Mouse (Mus musculus): ENCODE measurements around the gene Erp44. TPM values are rescaled to one million over a fixed set of nuclear protein-coding genes. Genes with fewer than 3 reads are reported as not detected.

Erp44 gene
- total RNA-seq, 2 experiments from 2014 or later: 28.8 to 30.7 TPM

- DNase-seq: no peak
Measured at GRCm38 (mm10) chr4:48239046-48239445, 40.3 kb downstream of the Erp44 start.

- no peak for DNase-seq
Measured at GRCm38 (mm10) chr4:48236721-48237120, 42.6 kb downstream of the Erp44 start.

GRCm38 (mm10) chr4:48226800-48227199 lies 52.6 kb downstream of the Erp44 start:
- DNase-seq: no peak

GRCm38 (mm10) chr4:48225604-48226003 lies 53.8 kb downstream of the Erp44 start:
- no peak for DNase-seq

GRCm38 (mm10) chr4:48225173-48225572 lies 54.2 kb downstream of the Erp44 start:
- peak; percentile 69 to 89 for DNase-seq

- DNase-seq: no peak
Measured at GRCm38 (mm10) chr4:48203564-48203963, 75.8 kb downstream of the Erp44 start.

- no peak for DNase-seq
Measured at GRCm38 (mm10) chr4:48198447-48198846, 80.9 kb downstream of the Erp44 start.

GRCm38 (mm10) chr4:48197925-48198324 lies 81.4 kb downstream of the Erp44 start:
- DNase-seq: no peak

- no peak for DNase-seq
Measured at GRCm38 (mm10) chr4:48182115-48182806, 97.1 kb downstream of the Erp44 start.

GRCm38 (mm10) chr4:48181366-48181765 lies 98.0 kb downstream of the Erp44 start:
- DNase-seq: no peak

GRCm38 (mm10) chr4:48180922-48181321 lies 98.4 kb downstream of the Erp44 start:
- DNase-seq: no peak

- DNase-seq: no peak
Measured at GRCm38 (mm10) chr4:48175666-48176065, 103.7 kb downstream of the Erp44 start.

GRCm38 (mm10) chr4:48163851-48164250 lies 115.5 kb downstream of the Erp44 start:
- DNase-seq: peak; percentile 18 to 22

- DNase-seq: no peak
Measured at GRCm38 (mm10) chr4:48160386-48160785, 119.0 kb downstream of the Erp44 start.

GRCm38 (mm10) chr4:48155864-48156263 lies 123.5 kb downstream of the Erp44 start:
- DNase-seq: no peak

- no peak for DNase-seq
Measured at GRCm38 (mm10) chr4:48153229-48153628, 126.1 kb downstream of the Erp44 start.

GRCm38 (mm10) chr4:48149492-48149891 lies 129.9 kb downstream of the Erp44 start:
- no peak for DNase-seq

Small RNA genes within 50 kb of the gene (microRNA-seq; reads per million reads assigned to microRNA genes)
- gene Mir1958: 0 reads per million in 2 experiments

Other genes starting within 250 kb of the Erp44 start
- gene Nr4a3, start 234.4 kb downstream of the Erp44 start, total RNA-seq (2021): 1 to 10 TPM; 5.8 to 6.7 TPM
- 10 to 100 TPM; 30.3 to 31.1 TPM for gene Stx17, start 154.6 kb downstream of the Erp44 start, total RNA-seq (2021)
- 1 to 10 TPM; 2.2 to 3.3 TPM for gene Invs, start 202 bp upstream of the Erp44 start, total RNA-seq (2021)
- 1 to 10 TPM; 6.9 to 9.3 TPM for gene Tex10, start 193.9 kb upstream of the Erp44 start, total RNA-seq (2021)

Data from heart, adult 18-20 months (tissue).